Mouse (Mus musculus) kidney, adult 2 months (tissue): ENCODE results near the gene Mars.

Experiments used
- CTCF ChIP-seq: fragments of 200-500 bp; conservative IDR thresholded peaks from 2 replicates; pipeline ENCODE4 v1.5.1; 2011; ENCODE audit warnings: low read depth, mild to moderate bottlenecking, control low read depth, low read length, moderate library complexity, mixed read lengths; ENCODE audit not compliant: insufficient read depth, insufficient read length
- POLR2A ChIP-seq: fragments of 200-500 bp; IDR thresholded peaks from one replicate; pipeline ENCODE4 v1.6.1; 2011; ENCODE audit warnings: low read depth, low read length, control low read depth

- TF ChIP-seq CTCF, result no peak
- no peak for TF ChIP-seq POLR2A
Observed at GRCm38 (mm10) chr10:127322178-127322577, 10.6 kb upstream of the Mars start.
